Mouse (Mus musculus): Measurements from ENCODE around the gene Cdc42ep1.

The Cdc42ep1 gene

DNA sequence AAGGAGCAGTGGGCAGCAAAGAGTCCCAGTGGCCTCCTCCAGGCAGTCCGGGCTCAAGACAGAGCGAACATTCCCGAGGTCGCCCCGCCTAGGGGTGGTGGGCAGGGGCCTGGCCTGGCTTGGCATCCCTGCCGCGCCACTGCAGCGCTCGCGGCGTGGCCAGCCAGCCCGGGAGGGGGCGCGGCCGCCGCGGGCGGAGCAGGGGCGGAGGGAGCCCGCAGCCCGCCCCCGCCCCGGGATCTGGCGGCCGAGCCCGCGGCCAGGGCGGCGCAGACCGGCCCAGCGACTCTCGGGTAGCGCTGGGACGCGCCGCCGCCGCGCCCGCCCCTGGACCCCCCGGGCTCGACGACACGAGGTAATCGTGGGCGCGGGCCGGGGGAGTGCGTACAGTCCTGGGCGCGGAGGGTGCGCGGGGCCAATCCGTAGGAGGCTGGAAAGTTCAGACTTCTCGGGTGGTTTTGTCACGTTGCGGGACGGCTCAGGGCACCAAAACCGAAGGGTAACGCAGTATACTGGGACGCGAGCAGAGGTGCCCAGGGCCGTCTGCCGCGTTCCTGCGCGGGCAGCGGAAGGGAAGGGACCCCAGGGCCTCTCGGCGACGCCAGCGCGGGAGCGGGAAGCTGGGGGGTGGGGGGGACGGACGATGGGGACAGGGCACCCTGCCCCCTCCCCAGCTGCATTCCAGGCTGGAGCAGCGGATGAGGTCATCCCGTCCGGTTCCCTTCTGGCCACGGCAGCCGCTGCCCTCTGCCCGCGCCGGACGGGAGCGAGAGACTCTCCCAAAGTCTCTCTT, at the start of gene Cdc42ep1:
Gene Cdc42ep1, plus strand, starts transcription at position 254 of the 793 bp plus-strand sequence.
- in situ Hi-C loops (cut with MseI, MboI): no loop called here

DNA sequence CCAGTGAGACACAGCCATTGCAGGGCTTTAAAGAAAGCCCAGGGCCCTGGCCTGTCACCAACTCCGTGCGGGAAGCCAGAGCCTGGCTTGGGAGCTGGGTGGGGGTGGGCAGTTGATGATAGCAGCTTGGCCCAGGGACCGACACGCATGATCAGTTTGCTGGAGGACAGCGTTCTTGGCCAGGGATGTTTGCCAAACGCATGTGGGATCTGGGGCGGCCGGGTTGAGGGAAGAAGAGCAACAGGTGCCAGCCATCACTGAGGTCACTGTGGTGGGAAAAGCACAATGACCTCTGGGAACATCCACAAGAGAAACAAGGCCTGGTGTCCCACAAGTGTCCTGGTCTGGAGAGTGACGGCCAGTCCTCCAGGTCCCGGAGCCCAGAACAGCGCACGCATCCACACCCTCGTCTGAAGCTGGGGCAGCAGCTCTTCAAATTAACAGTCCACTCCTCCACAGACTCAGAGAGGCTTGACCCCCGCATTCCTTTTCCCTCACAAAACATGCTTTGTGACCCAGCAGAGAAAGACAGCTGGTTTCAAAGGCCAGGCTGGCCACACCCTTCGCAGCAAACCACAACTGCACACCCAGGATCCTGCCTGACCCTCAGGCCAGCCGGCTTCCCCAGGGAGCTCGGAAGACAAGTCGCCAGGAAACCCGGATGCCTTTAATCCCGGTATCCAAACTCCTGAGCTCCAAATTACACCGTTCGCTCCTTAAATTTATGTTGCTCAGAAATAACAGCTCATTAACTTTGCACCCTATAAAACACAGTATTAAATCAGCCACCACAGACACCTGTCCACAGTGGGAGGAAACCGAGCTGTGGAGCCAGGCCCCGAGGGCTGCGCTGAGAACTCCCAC, 46.0 kb upstream of the Cdc42ep1 start:
- in situ Hi-C loops (cut with MseI, MboI): no loop called here

DNA sequence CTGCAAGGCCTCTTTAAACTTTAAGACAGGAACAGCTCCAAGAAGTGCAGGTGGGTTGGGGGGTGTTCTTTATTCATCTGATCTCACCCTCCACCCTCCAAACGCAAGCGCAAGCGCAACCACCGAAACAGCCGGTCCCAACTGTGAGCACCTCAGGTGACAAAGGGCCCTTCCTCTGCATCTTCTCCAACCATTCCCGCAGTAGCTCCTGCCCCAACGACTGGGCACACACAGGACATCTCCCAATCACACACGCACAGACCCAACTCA, 45.4 kb upstream of the Cdc42ep1 start:
- in situ Hi-C loops (cut with MseI, MboI): no loop called here

DNA sequence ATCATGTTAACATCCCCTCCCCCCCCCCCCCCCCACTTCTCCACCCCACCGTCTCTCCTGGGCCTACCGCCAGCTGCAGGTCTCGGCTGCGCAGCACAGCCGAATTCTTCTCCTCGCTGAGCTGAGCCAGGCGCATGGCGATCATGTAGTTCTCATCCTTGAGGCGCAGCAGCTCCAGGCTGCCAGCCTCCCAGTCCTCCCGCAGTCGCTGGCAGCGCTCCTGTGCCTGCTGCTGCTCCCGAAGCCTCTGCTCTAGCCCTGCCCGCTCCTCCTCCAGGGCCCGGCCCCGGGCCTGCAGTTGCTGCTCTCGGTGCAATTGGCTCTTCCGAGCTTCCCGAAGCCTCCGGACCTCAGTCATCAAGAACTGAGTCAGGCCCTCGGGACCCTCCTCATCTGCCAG, 43.4 kb upstream of the Cdc42ep1 start:
- in situ Hi-C loops (cut with MseI, MboI): no loop called here

DNA sequence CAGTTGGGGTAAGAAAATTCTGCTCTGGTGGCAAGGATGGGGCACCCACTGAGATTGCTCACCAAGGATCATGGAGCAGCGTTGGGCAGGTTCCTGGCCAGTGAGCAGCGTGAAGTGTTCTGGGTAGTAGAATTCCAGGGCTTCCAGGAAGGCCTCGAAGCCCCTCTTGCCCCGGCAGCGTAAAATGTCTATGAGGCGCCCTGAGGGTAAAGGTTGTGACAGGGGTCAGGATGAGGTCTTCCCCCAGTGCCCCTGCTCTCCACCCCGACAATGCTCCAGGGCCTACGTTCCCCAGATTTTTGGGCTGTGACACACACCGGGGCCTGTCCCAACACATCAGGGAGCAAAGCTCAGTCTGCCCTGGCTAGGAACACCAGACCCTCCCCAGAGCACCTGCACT, 40.9 kb upstream of the Cdc42ep1 start:
- in situ Hi-C loops (cut with MseI, MboI): no loop called here

DNA sequence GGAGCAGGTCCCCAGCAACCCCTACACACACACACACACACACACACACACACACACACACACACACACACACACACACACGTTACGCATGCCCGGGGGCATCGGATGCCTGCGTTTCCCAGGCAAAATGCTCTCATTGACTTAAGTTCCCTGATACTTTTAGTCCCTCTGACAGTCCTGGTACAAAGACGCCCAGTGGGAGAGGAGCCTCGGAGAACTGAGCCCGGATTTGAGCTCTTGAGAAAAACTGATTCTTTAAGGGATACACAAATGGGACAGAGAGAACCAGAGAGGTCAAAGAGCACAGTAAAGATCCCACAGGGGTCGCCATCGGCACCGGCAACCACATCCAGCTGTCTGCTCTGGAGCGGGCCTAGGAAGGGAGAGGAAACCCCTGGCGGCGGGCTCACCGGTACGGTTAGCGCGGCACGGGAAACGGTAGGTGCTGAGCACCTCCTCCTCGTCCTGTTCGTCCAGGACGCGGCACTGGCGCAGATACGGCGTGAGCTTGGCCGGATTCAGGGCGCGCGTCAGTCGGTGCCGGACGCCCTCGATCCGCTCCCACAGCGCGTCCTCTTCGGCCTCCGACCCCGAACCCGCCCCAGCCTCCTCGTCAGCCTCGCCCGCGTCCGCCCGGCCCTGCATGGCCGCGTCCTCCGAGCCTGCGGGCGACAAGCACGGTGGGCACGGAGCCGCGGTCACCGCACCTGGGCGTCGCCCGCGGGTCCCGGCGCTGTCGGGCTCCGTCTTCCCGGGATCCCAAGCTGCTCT, 40.3 kb upstream of the Cdc42ep1 start:
- in situ Hi-C loops (cut with MseI, MboI): no loop called here

DNA sequence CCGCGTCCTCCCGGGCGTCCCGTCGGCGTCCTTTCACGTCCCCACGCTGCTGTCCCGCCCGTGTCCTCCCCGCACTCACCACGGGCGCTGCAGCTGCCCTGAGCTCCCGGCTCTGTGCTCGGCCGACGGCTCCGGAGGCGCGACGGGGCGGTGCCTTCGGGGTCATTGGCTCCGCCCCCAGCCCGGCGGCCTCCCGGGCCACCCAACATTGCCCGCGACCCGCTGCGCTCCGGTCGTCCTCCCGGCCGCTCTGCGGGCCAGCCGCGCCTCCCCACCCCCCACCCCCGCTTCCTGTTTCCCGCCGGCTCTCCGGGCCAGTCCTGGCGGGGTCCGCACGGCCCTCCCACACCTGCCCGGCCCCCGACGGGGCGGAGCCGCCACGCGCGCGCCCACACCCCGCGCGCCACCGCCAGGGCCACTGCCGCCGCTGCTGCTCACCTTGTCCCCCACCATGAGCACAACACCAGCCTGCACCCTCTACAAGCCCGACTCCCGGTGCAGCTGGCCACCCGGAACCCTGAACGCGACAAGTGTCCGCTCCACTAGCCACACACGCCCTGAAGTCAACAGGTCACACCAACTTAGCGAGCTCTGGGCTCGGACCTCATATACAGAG, 39.5 kb upstream of the Cdc42ep1 start, which contains the start of gene Card10:
Gene Card10, minus strand, starts transcription at position 267 of the 616 bp plus-strand sequence.
- in situ Hi-C loops (cut with MseI, MboI): no loop called here

DNA sequence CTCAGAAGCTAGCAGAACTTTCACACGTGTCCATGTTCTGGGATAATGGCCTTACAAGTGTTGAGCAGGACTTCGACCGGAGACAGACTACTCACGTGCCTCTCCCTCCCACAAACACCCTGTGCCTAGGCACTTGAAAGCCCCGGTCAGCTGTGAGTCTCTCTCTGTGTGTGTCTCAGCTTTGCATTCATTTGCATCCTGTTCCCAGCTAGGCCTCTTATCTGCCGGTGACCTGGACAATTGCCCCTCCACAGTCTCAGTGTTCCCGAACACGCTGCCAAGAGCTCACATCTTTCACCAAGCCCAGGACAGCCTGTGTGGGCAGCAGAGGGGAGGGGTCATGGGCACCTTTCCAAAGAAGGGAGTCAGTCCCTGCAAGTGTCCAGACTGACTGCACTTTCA, 38.9 kb upstream of the Cdc42ep1 start:
- in situ Hi-C loops (cut with MseI, MboI): no loop called here

DNA sequence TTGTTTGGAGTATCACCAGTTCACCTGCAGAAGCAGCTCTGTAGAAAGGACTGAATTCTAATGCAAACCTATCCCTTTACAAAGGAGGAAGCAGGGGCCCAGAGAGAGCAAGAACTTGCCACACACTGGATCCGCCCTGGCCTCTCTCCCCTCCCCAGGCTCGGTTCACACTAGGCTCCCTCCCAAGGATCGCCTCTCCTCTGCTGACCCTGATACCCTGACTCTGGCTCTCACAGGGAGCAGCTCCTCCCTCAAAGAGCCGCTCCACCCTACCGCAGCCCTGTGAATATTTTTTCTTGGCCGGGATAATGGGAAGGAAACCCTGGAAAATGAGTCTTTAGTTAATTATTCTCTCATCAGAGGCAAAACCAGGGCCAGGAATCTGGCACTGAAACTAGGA, 38.1 kb upstream of the Cdc42ep1 start:
- in situ Hi-C loops (cut with MseI, MboI): no loop called here

DNA sequence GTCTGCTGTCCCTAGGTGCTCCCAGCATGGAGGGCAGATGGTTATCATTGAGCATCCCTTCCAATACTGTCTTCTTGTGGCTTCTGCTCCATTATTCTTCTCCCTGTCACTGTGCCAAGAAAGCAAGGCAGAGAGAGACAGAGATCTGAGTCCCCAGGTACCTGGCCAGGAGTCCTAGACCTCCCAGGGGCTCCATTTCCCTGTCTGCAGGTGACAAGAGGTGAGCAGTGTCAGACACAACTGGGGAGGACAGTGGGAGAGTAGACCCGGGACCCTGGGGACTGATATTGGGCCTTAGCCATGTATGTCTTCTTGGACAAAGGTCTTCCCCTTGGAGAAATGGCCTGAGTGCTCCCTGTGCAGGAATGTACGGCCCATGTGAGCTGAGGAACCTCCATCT, 37.1 kb upstream of the Cdc42ep1 start:
- in situ Hi-C loops (cut with MseI, MboI): no loop called here

DNA sequence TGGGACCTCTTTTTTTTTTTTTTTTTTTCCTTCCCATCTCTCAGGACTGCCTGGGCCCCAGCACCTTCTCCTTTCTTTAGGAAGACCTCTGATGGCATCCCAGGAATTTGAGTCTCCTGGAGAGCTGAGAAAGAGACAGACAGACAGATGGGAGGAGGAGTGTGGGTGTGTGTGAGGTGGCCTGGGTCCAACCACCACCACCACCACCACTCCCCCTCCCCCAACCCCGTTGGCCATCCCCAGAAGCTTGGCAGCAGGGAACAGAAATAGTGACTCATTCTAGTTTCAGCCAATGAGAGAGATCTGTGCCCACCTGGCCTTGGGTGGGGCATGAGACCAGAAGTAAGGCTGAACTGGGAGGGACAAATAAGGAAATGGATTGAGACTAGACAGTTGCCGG, 35.8 kb upstream of the Cdc42ep1 start:
- in situ Hi-C loops (cut with MseI, MboI): no loop called here

DNA sequence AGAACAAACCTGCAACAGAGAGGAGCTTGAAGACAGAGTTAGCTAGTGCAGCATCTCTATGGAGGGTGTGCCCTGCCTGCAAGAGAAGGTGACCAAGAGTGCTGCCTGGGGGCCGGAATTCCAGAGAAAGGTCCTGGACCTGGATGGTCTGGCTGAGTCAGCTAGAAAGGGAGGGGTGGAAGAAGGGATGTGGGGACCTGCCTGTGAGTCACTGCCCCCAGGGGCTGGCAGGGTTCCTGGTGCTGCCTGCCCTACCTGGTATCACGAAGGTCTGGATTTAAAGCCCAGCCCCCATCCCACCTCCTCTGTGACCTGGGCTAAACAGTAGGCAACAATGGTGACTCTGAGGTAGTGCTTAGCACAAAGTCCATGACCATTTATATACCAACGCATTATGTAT, 35.3 kb upstream of the Cdc42ep1 start:
- in situ Hi-C loops (cut with MseI, MboI): no loop called here

DNA sequence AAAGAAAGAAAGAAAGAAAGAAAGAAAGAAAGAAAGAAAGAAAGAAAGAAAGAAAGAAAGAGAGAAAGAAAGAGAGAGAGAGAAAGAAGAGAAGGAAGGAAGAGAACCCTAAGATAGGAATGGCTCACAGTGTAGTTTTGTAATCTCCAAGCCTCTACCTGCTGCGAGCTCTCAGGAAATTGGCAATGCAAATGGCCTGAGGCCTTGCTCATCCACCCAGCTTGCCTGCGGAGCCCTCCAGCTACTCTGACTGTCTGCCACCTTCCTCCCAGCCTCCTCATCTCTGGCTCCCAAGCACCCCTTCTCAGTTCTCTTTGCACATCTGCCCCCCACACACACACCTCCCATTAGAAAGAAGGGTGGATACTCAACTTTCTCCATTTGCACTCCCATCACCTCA, 33.4 kb upstream of the Cdc42ep1 start:
- in situ Hi-C loops (cut with MseI, MboI): no loop called here

DNA sequence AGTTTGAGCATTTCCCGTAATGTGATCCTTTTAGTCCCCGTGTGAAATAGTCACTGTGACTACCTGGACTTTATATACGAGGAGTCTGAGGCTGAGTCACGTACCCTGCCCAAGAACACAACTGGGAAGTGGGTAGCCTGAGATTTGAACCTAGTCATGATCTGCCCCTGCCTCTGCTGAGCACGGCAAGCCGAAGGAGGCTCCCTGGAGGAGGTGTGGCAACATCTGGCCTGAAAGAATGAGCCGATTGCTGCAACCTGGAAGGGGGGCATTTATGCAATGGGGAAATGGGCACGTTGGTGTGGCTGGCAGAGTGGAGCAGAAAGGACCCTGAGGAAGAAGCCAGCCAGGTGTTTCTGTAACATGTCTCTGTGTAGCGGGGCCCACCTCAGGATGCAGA, 32.7 kb upstream of the Cdc42ep1 start:
- in situ Hi-C loops (cut with MseI, MboI): no loop called here

DNA sequence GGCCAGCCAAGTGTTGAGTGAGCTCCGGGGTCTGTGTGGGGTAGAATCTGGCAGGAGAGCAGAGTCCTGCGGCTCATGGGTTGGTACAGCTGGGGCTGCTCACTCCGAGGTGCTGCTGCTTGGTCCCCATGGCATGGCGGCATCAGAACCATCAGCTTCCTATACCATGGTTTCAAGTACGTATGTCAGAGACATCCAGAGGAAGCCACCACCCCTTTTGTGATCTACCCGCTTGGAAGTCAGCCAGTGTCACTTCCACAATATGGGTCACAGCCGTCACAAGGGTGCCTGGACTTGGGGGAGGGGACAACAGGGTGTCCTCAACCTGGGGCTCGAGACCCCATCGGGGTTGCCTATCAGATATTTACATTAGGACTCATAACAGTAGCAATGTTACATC, 32.3 kb upstream of the Cdc42ep1 start:
- in situ Hi-C loops (cut with MseI, MboI): no loop called here

DNA sequence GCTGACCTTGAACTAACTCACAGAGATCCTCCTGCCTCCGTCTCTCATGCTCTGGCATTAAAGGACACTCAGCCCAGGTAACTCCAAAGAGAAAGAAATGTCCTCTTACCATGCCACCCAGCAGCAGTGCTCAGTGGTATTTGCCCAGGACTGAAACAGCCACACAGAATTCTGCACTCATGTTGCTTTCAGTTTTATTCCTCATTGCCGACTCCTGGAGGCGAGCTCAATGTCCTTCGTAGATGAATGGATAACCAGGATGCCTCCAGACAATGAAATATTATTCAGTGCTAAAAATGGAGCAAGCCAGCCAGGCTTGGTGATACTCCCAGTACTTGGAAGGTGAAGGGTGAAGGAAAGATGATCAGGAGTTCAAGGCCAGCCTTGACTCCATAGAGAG, 28.8 kb upstream of the Cdc42ep1 start:
- in situ Hi-C loops (cut with MseI, MboI): no loop called here

DNA sequence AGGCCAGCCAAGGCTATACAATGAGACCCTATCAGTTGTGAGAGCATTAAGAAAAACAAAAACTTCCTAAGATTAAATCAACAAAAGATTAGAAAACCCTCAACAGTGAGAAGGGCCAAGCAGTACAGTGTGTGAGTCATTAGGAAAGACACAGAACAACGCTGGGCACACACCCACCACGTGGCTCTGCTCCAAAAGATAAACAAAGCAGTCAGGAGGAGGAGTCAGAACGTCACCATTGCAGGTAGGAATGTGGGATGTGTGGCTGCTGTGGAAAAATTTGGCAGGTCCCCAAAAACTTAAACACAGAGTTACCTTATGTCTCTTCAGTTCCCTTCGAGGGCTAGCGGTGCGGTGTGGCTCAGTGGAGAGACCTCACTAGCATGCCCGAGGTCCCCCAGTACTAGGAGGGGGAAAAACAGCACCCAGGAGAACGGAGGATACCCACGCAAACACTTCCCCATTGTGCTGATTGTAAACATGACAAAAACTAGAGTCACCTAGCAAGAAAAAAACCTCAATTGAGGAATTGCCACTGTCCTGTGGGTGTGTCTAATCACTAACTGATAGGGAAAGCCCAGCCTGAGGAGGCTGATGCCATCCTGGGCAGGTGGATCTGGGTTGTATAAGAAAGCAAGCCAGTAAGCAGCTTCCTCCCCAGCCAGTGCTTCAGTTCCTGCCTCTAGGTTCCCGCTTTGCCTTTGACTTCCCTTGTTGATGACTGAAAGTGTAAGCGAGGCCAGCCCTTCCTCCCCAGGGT, 26.9 kb upstream of the Cdc42ep1 start:
- in situ Hi-C loops (cut with MseI, MboI): no loop called here

DNA sequence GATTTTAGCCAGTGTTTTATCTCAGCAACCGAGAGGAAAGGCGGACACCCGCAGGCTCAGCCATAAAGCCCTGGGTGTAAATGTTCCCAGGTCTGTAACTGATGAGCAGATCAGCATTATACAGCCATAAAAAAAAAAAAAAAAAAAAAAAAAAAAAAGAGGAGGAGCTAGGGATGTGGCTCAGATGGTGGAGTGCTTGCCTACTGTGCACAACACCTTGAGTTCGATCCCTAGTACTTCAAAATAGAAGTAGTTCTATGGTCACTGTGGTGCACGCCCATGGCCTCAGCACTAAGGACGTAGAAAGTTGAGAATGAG, 26.4 kb upstream of the Cdc42ep1 start:
- in situ Hi-C loops (cut with MseI, MboI): no loop called here

DNA sequence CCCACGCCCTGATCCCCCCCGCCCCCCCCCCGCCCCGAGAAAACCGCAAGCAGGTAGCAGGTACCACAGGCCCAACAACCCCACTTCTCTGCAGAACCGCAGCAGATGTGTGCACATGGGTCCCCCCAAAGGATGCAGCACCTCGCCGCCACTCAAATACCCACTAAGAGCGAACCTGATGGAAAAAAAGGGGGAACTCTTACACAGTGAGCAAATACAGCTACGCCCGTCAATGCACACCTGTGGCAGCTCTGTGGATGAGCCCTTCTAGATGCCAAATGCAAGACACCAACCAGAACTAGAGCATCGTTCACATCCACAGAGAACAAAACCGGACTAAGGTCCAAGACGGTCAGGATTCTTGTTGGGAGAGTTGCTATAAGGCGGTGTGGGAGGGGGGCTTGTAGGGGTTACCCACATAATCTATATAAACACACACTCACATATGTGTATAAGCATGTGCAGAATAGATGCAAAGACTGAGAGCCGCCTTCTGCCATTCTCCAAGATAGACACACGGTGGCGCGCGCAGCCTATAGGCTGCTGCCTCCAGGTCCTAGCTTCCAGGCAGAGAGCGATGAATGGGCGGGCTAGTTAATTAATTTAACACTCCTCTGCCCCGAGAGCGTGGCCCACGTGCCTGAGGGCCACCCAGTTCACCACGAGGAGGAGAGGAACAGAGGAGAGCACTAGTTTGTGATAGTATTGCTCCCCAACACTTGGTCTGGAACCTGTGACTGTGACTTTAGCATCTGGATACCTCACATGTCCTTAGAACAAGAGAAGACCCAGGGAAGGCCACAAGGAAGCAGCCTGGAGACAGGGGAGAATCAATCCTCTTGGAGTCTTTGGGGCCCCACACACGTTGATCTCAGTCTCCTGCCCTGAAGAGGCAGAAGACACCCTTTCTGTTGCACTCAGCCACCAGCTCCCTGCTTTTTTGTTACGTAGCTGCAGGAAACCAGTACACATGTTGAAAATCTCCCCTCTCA, 15.9 kb upstream of the Cdc42ep1 start:
- in situ Hi-C loops (cut with MseI, MboI): no loop called here

DNA sequence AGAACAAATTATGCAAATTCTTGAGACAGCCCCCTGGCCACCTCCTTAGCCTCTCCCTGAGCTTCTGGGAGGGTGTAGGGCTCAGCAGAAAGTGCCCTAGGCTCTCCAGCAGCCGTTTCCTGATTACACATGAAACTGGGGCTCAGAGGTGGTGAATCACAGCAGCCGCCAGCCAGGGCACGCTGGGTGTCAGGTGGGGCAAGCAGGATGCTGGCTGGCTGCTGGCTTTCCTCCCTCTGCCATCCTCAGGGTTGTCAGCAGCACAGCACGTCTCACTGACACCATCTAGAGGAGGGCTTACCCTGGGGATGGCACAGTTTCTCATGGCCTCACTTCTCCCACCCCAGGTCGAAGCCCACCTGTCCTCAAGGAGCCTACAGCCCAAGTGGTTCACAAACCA, 14.1 kb upstream of the Cdc42ep1 start:
- in situ Hi-C loops (cut with MseI, MboI): no loop called here

Data from mouse trophoblast stem cell (cell line).